Mouse (Mus musculus) midbrain, postnatal 0 days (tissue): ENCODE measurements around the gene Guca1a. TPM values are rescaled to one million over a fixed set of nuclear protein-coding genes. Genes with fewer than 3 reads are reported as not detected.

Source experiments
- ATAC-seq: fragments of 200-750 bp; cut with Nextera tagmentation; 2 replicates; pipeline ENCODE4 v1.8.0; 2017; ENCODE audit warnings: moderate number of reproducible peaks, mild to moderate bottlenecking, moderate TSS enrichment, moderate library complexity; ENCODE audit not compliant: low FRiP score
- DNase-seq: peaks from one replicate; pipeline ENCODE4 v3.0.0-alpha.2; 2015; ENCODE audit warnings: low spot score
- H3K27ac ChIP-seq: fragments of 300-500 bp; sonication (generic); 2 replicates; pipeline ENCODE4 v1.5.1; 2014; ENCODE audit warnings: low read depth, mild to moderate bottlenecking, low read length, mixed read lengths
- H3K27me3 ChIP-seq: fragments of 300-500 bp; sonication (generic); 2 replicates; pipeline ENCODE4 v1.6.1; 2014; ENCODE audit warnings: low read length, control low read depth, mixed read lengths; ENCODE audit not compliant: insufficient read depth
- H3K36me3 ChIP-seq: fragments of 300-500 bp; sonication (generic); 2 replicates; pipeline ENCODE4 v1.6.1; 2014; ENCODE audit warnings: low read length, control low read depth, mixed read lengths; ENCODE audit not compliant: insufficient read depth
- H3K4me1 ChIP-seq: fragments of 300-500 bp; sonication (generic); 2 replicates; pipeline ENCODE4 v1.6.1; 2014; ENCODE audit warnings: mild to moderate bottlenecking, control low read depth, antibody characterized with exemption, low read length, mixed read lengths; ENCODE audit not compliant: insufficient read depth
- H3K4me2 ChIP-seq: fragments of 300-500 bp; sonication (generic); 2 replicates; pipeline ENCODE4 v1.6.1; 2014; ENCODE audit warnings: low read depth, mild to moderate bottlenecking, low read length, mixed read lengths; ENCODE audit not compliant: poor library complexity, severe bottlenecking
- H3K4me3 ChIP-seq: fragments of 300-500 bp; sonication (generic); 2 replicates; pipeline ENCODE4 v1.5.1; 2014; ENCODE audit warnings: low read depth, mild to moderate bottlenecking, low read length, moderate library complexity
- H3K9ac ChIP-seq: fragments of 300-500 bp; sonication (generic); replicated peaks from 2 replicates; pipeline ENCODE4 v1.6.1; 2014; ENCODE audit warnings: mild to moderate bottlenecking, low read length, moderate library complexity, mixed read lengths; ENCODE audit not compliant: poor library complexity, severe bottlenecking
- H3K9me3 ChIP-seq: fragments of 300-500 bp; sonication (generic); 2 replicates; pipeline ENCODE4 v1.6.1; 2016; ENCODE audit warnings: low read length, control low read depth
- CTCF ChIP-seq: IDR thresholded peaks from 2 replicates; pipeline ENCODE4 v1.5.1; 2016; ENCODE audit warnings: antibody characterized with exemption, mild to moderate bottlenecking
- WGBS: fragments of 180-500 bp; shearing (Covaris S2); extraction: QIAGEN DNeasy Blood & Tissue Kit; methylation state at CpG from one replicate; pipeline ENCODE4 v1.1.7; 2014; 5-methylcytosine and 5-hydroxymethylcytosine counted together
- polyA plus RNA-seq: library from polyadenylated mRNA; unstranded; fragments of >200 nt; fragmentation: Nextera tagmentation; extraction: Ambion mirVana; gene quantifications from 2 replicates; pipeline ENCODE4 v1.2.1, GENCODE M21; 2015
- total RNA-seq: library from RNA; depleted of rRNA; stranded (reverse); fragments of >200 nt; gene quantifications from 2 replicates; pipeline ENCODE4 v1.2.3, GENCODE M21; 2014

Gene Guca1a
- total and polyA plus RNA-seq, 2 experiments from 2014 or later: 1.3 TPM; not detected in 1

- Histone ChIP-seq H3K27me3 (peaks cover 15% of the 10 kb centered on the region), H3K4me3 (peak within 1 kb of the TSS; percentile 37), H3K4me1 (peaks cover 8% of the 10 kb centered on the region; the same call in 1 of the 2 replicates), H3K27ac (no peak within 1 kb of the TSS), H3K4me2 (peak within 1 kb of the TSS; percentile 87), H3K9me3 (no peaks in the 10 kb centered on the region), H3K36me3 (no peaks in the 10 kb centered on the region), H3K9ac (peak within 1 kb of the TSS; percentile 5; the same call in 1 of the 2 replicates)
- TF ChIP-seq CTCF: no peak
- DNase-seq: no peak
- 7% methylated on average over 24 of the region's 25 CpGs for WGBS
- no peak for ATAC-seq
These were observed 36.6 kb upstream of the Guca1a start, which contains the start of gene 1700001C19Rik for GRCm38 (mm10) chr17:47436907-47437547. 1700001C19Rik (minus strand) TSS chr17:47437376.

GRCm38 (mm10) chr17:47436156-47436906 is 35.9 kb upstream of the Guca1a start, which contains the start of gene AI661453:
AI661453 (plus strand) TSS chr17:47436615.
- no peak for DNase-seq

GRCm38 (mm10) chr17:47430815-47431214 is 30.4 kb upstream of the Guca1a start:
- no peak overlapping the region for H3K9ac ChIP-seq
- 0 out of 2 replicates have a peak, but pooled peaks cover 3% of the 10 kb centered on the region for H3K4me1 ChIP-seq
- peak; percentile 54 for TF ChIP-seq CTCF
- H3K27ac ChIP-seq: no peak overlapping the region
- no peaks in the 10 kb centered on the region for H3K9me3 ChIP-seq
- H3K4me3 ChIP-seq: no peak overlapping the region
- no peak for DNase-seq
- no peaks in the 10 kb centered on the region for H3K36me3 ChIP-seq
- H3K4me2 ChIP-seq: no peak overlapping the region
- WGBS: 68% methylated on average over 5 of the region's 5 CpGs
- ATAC-seq: no peak
- H3K27me3 ChIP-seq: no peaks in the 10 kb centered on the region

More at GRCm38 (mm10) chr17:47436156-47436906, 35.9 kb upstream of the Guca1a start, which contains the start of gene AI661453:
- H3K4me3 ChIP-seq: peak within 1 kb of the TSS; percentile 37
- no peak for TF ChIP-seq CTCF
- peak within 1 kb of the TSS; percentile 87 for H3K4me2 ChIP-seq
- WGBS: 2% methylated on average over 35 of the region's 45 CpGs
- H3K36me3 ChIP-seq: no peaks in the 10 kb centered on the region
- H3K9ac ChIP-seq: peak within 1 kb of the TSS; percentile 5; the same call in 1 of the 2 replicates
- peaks cover 15% of the 10 kb centered on the region for H3K27me3 ChIP-seq
- H3K4me1 ChIP-seq: peaks cover 8% of the 10 kb centered on the region; the same call in 1 of the 2 replicates
- no peak within 1 kb of the TSS for H3K27ac ChIP-seq
- no peak for ATAC-seq
- no peaks in the 10 kb centered on the region for H3K9me3 ChIP-seq

GRCm38 (mm10) chr17:47428831-47429304 is 28.5 kb upstream of the Guca1a start:
- no peaks in the 10 kb centered on the region for H3K27me3 ChIP-seq
- DNase-seq (peak; percentile 58), ATAC-seq (peak; percentile 52)
- H3K9ac ChIP-seq: no peak overlapping the region
- no peak overlapping the region for H3K27ac ChIP-seq
- 0 out of 2 replicates have a peak overlapping the region, but pooled peaks have one; percentile 12 for H3K4me2 ChIP-seq
- no peaks in the 10 kb centered on the region for H3K9me3 ChIP-seq
- no peak overlapping the region for H3K4me3 ChIP-seq
- peak; percentile 75 for TF ChIP-seq CTCF
- WGBS: 8% methylated on average over 8 of the region's 8 CpGs
- 0 out of 2 replicates have a peak, but pooled peaks cover 3% of the 10 kb centered on the region for H3K4me1 ChIP-seq
- H3K36me3 ChIP-seq: no peaks in the 10 kb centered on the region

- H3K4me1 ChIP-seq: 0 out of 2 replicates have a peak, but pooled peaks cover 3% of the 10 kb centered on the region
- peak; percentile 32 for TF ChIP-seq CTCF
- ATAC-seq (no peak), DNase-seq (no peak)
- WGBS: 76% methylated on average over 6 of the region's 6 CpGs
- no peak overlapping the region for H3K4me2 ChIP-seq
- H3K4me3 ChIP-seq: no peak overlapping the region
- H3K9me3 ChIP-seq: no peaks in the 10 kb centered on the region
- H3K27me3 ChIP-seq: no peaks in the 10 kb centered on the region
- H3K27ac ChIP-seq: no peak overlapping the region
- no peaks in the 10 kb centered on the region for H3K36me3 ChIP-seq
- no peak overlapping the region for H3K9ac ChIP-seq
These were observed 26.9 kb upstream of the Guca1a start for GRCm38 (mm10) chr17:47427316-47427715.
